Mouse (Mus musculus): Measurements from ENCODE around the gene Nbea.

DNA sequence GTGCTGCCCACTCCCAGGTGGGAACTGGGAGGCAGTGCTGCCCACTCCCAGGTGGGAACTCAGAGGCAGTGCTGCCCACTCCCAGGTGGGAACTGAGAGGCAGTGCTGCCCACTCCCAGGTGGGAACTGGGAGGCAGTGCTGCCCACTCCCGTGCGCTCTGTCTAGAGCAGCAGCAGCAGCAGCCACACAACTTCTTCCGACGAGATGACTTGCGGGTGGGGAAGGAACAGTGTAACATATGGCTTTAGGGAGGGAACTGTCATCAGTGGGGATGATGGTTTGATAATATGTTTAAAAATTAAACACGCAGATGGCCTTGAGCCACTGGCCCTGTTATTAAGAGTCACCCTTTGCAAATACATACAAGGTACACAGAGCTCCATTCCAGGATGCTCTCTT lies 496.5 kb downstream of the Nbea start:
- TF ChIP-seq CTCF (conservative IDR thresholded peaks at IDR 0.05; ENCODE audit: low read length), result no peak
- no peak for TF ChIP-seq NANOG (IDR thresholded peaks at IDR 0.05; ENCODE audit: borderline replicate concordance, low read length)
- no peak for TF ChIP-seq POU5F1 (IDR thresholded peaks at IDR 0.05; ENCODE audit: borderline replicate concordance, low read length)

All from E14TG2a.4 (cell line).